Mouse (Mus musculus) embryo, embryonic 11.5 days (tissue): ENCODE data around the gene Cox20.

Experiments
- DNase-seq: peaks from one replicate; pipeline ENCODE4 v3.0.0-alpha.2; 2012; ENCODE audit warnings: low read depth, low spot score

Gene Cox20

GRCm38 (mm10) chr1:178351643-178352042 lies 32.7 kb downstream of the Cox20 start:
- no peak for DNase-seq

GRCm38 (mm10) chr1:178354576-178354975 lies 35.6 kb downstream of the Cox20 start:
- DNase-seq: no peak

- no peak for DNase-seq
These were observed 39.1 kb downstream of the Cox20 start for GRCm38 (mm10) chr1:178357776-178358710.

- DNase-seq: no peak
These were observed 41.3 kb downstream of the Cox20 start for GRCm38 (mm10) chr1:178360264-178360663.

GRCm38 (mm10) chr1:178360702-178361101 lies 41.8 kb downstream of the Cox20 start:
- no peak for DNase-seq

GRCm38 (mm10) chr1:178365171-178365570 lies 46.2 kb downstream of the Cox20 start:
- DNase-seq: no peak

- DNase-seq: no peak
These were observed 49.2 kb downstream of the Cox20 start for GRCm38 (mm10) chr1:178368121-178368520.

- peak; percentile 73 for DNase-seq
These were observed 49.8 kb downstream of the Cox20 start for GRCm38 (mm10) chr1:178368548-178369271.

- DNase-seq: peak; percentile 29
These were observed 50.3 kb downstream of the Cox20 start for GRCm38 (mm10) chr1:178369272-178369651.
